Mouse (Mus musculus): ENCODE data around the gene Retreg1. TPM values are rescaled to one million over a fixed set of nuclear protein-coding genes. Genes with fewer than 3 reads are reported as not detected.

The Retreg1 gene
- polyA plus RNA-seq, 1 experiment from 2014 or later, result 110 TPM

- ATAC-seq, result peak; percentile 75
- ChIA-PET POLR2A (no interaction called here), CTCF (interaction anchor here (1.2 kb wide), 1 partner anchor 61 kb away, joined by 3 read pairs; no protein-coding TSS in a partner anchor)
- in situ Hi-C loops (cut with MboI; ENCODE audit: low pct_unique_long_range_greater_than_20kb), result loop anchor here (5.0 kb wide), 1 partner anchor 45 kb away; no protein-coding TSS in a partner anchor
- no peak for TF ChIP-seq CTCF (IDR thresholded peaks at IDR 0.05)
- DNase-seq (ENCODE audit: low read depth, low spot score), result peak; percentile 57
- no peaks in the 10 kb centered on the region for H3K27me3 ChIP-seq
These were observed 29.7 kb downstream of the Retreg1 start for GRCm38 (mm10) chr15:25872657-25873056.

GRCm38 (mm10) chr15:25873536-25873935 lies 30.6 kb downstream of the Retreg1 start:
- DNase-seq (ENCODE audit: low read depth, low spot score) (no peak), ATAC-seq (no peak)
- ChIA-PET CTCF (interaction anchor here (1.2 kb wide), 1 partner anchor 60 kb away, joined by 3 read pairs; no protein-coding TSS in a partner anchor), POLR2A (no interaction called here)
- H3K27me3 ChIP-seq, result no peaks in the 10 kb centered on the region
- in situ Hi-C loops (cut with MboI; ENCODE audit: low pct_unique_long_range_greater_than_20kb), result loop anchor here (5.0 kb wide), 1 partner anchor 46 kb away; no protein-coding TSS in a partner anchor
- no peak for TF ChIP-seq CTCF (IDR thresholded peaks at IDR 0.05)

- ATAC-seq, result peak; percentile 91
- ChIA-PET CTCF (interaction anchor here (0.6 to 1.9 kb wide), 4 partner anchors 31 to 65 kb away, joined by 3 to 5 read pairs (median 4); no protein-coding TSS in a partner anchor), POLR2A (interaction anchor here (0.6 to 0.8 kb wide), 2 partner anchors 22 to 71 kb away, joined by 3 to 5 read pairs; no protein-coding TSS in a partner anchor)
- no peaks in the 10 kb centered on the region for H3K27me3 ChIP-seq
- DNase-seq (ENCODE audit: low read depth, low spot score), result peak; percentile 55
- TF ChIP-seq CTCF (IDR thresholded peaks at IDR 0.05), result no peak
- in situ Hi-C loops (cut with MboI; ENCODE audit: low pct_unique_long_range_greater_than_20kb), result no loop called here
These were observed 33.7 kb downstream of the Retreg1 start for GRCm38 (mm10) chr15:25876601-25877161.

GRCm38 (mm10) chr15:25877798-25878197 lies 34.8 kb downstream of the Retreg1 start:
- in situ Hi-C loops (cut with MboI; ENCODE audit: low pct_unique_long_range_greater_than_20kb), result no loop called here
- DNase-seq (ENCODE audit: low read depth, low spot score), result no peak
- ChIA-PET POLR2A (interaction anchor here (0.6 kb wide), 1 partner anchor 74 kb away, joined by 3 read pairs; no protein-coding TSS in a partner anchor), CTCF (interaction anchor here (1.0 kb wide), 1 partner anchor 23 kb away, joined by 3 read pairs; no protein-coding TSS in a partner anchor)
- TF ChIP-seq CTCF (IDR thresholded peaks at IDR 0.05), result no peak
- no peak for ATAC-seq
- no peaks in the 10 kb centered on the region for H3K27me3 ChIP-seq

GRCm38 (mm10) chr15:25879229-25879628 lies 36.2 kb downstream of the Retreg1 start:
- ChIA-PET CTCF (no interaction called here), POLR2A (interaction anchor here (0.7 kb wide), 1 partner anchor 51 kb away, joined by 3 read pairs; no protein-coding TSS in a partner anchor)
- no peak for TF ChIP-seq CTCF (IDR thresholded peaks at IDR 0.05)
- no peak for DNase-seq (ENCODE audit: low read depth, low spot score)
- in situ Hi-C loops (cut with MboI; ENCODE audit: low pct_unique_long_range_greater_than_20kb), result no loop called here
- ATAC-seq, result no peak
- no peaks in the 10 kb centered on the region for H3K27me3 ChIP-seq

- no peak for TF ChIP-seq CTCF (IDR thresholded peaks at IDR 0.05)
- CTCF ChIA-PET, result no interaction called here
- ATAC-seq (no peak), DNase-seq (ENCODE audit: low read depth, low spot score) (no peak)
- POLR2A ChIA-PET, result no interaction called here
- in situ Hi-C loops (cut with MboI; ENCODE audit: low pct_unique_long_range_greater_than_20kb), result no loop called here
- no peaks in the 10 kb centered on the region for H3K27me3 ChIP-seq
These were observed 37.2 kb downstream of the Retreg1 start for GRCm38 (mm10) chr15:25880192-25880591.

- ChIA-PET CTCF (interaction anchor here (1.1 kb wide), 1 partner anchor 11 kb away, joined by 3 read pairs; no protein-coding TSS in a partner anchor), POLR2A (no interaction called here)
- DNase-seq (ENCODE audit: low read depth, low spot score) (no peak), ATAC-seq (no peak)
- no peak for TF ChIP-seq CTCF (IDR thresholded peaks at IDR 0.05)
- in situ Hi-C loops (cut with MboI; ENCODE audit: low pct_unique_long_range_greater_than_20kb), result no loop called here
- H3K27me3 ChIP-seq, result no peaks in the 10 kb centered on the region
These were observed 39.0 kb downstream of the Retreg1 start for GRCm38 (mm10) chr15:25882002-25882401.

GRCm38 (mm10) chr15:25884416-25884958 lies 41.5 kb downstream of the Retreg1 start:
- H3K27me3 ChIP-seq, result no peaks in the 10 kb centered on the region
- ATAC-seq, result no peak
- no peak for TF ChIP-seq CTCF (IDR thresholded peaks at IDR 0.05)
- in situ Hi-C loops (cut with MboI; ENCODE audit: low pct_unique_long_range_greater_than_20kb), result no loop called here
- no peak for DNase-seq (ENCODE audit: low read depth, low spot score)
- POLR2A ChIA-PET, result interaction anchor here (0.6 kb wide), 1 partner anchor 643 kb away, joined by 3 read pairs; no protein-coding TSS in a partner anchor
- CTCF ChIA-PET, result no interaction called here

GRCm38 (mm10) chr15:25886581-25887011 lies 43.6 kb downstream of the Retreg1 start:
- ATAC-seq (no peak), DNase-seq (ENCODE audit: low read depth, low spot score) (no peak)
- POLR2A ChIA-PET, result interaction anchor here (0.7 kb wide), 1 partner anchor 20 kb away, joined by 3 read pairs; no protein-coding TSS in a partner anchor
- in situ Hi-C loops (cut with MboI; ENCODE audit: low pct_unique_long_range_greater_than_20kb), result no loop called here
- TF ChIP-seq CTCF (IDR thresholded peaks at IDR 0.05), result no peak
- no peaks in the 10 kb centered on the region for H3K27me3 ChIP-seq
- CTCF ChIA-PET, result no interaction called here

GRCm38 (mm10) chr15:25889927-25890326 lies 46.9 kb downstream of the Retreg1 start:
- POLR2A ChIA-PET, result interaction anchor here (0.5 to 0.7 kb wide), 2 partner anchors 46 to 65 kb away, joined by 4 to 6 read pairs; no protein-coding TSS in a partner anchor
- in situ Hi-C loops (cut with MboI; ENCODE audit: low pct_unique_long_range_greater_than_20kb), result no loop called here
- ATAC-seq (no peak), DNase-seq (ENCODE audit: low read depth, low spot score) (no peak)
- CTCF ChIA-PET, result no interaction called here
- no peaks in the 10 kb centered on the region for H3K27me3 ChIP-seq
- no peak for TF ChIP-seq CTCF (IDR thresholded peaks at IDR 0.05)

GRCm38 (mm10) chr15:25891556-25891955 lies 48.6 kb downstream of the Retreg1 start:
- in situ Hi-C loops (cut with MboI; ENCODE audit: low pct_unique_long_range_greater_than_20kb), result no loop called here
- ChIA-PET POLR2A (interaction anchor here (1.1 kb wide), 1 partner anchor 20 kb away, joined by 3 read pairs; no protein-coding TSS in a partner anchor), CTCF (no interaction called here)

More at GRCm38 (mm10) chr15:25891556-25891955, 48.6 kb downstream of the Retreg1 start:
- no peak for DNase-seq (ENCODE audit: low read depth, low spot score)
- no peak for ATAC-seq
- TF ChIP-seq CTCF (IDR thresholded peaks at IDR 0.05), result no peak
- H3K27me3 ChIP-seq, result no peaks in the 10 kb centered on the region

Measured in Patski (cell line).